Mouse (Mus musculus) gastrocnemius, adult 8-10 months (tissue): ENCODE data around the gene Farsa. TPM values are rescaled to one million over a fixed set of nuclear protein-coding genes. Genes with fewer than 3 reads are reported as not detected.
"Not testable (repeated sequence)": the region's sequence is repeated elsewhere in the genome, so short reads cannot be mapped to it uniquely, and the experiment has no call there.

Experiments used
- DNase-seq, 2 experiments: peaks; one replicate each; pipeline ENCODE4 v3.0.0; 2022; ENCODE audit warnings: low spot score in 2 of 2
- total RNA-seq, 4 experiments: library from RNA; stranded (reverse); gene quantifications; 2 replicates each; pipeline ENCODE4 v1.2.4; 2022

Farsa gene
- 10 to 100 TPM; 19.2 to 28.8 (median 24.5) TPM for total RNA-seq

DNA sequence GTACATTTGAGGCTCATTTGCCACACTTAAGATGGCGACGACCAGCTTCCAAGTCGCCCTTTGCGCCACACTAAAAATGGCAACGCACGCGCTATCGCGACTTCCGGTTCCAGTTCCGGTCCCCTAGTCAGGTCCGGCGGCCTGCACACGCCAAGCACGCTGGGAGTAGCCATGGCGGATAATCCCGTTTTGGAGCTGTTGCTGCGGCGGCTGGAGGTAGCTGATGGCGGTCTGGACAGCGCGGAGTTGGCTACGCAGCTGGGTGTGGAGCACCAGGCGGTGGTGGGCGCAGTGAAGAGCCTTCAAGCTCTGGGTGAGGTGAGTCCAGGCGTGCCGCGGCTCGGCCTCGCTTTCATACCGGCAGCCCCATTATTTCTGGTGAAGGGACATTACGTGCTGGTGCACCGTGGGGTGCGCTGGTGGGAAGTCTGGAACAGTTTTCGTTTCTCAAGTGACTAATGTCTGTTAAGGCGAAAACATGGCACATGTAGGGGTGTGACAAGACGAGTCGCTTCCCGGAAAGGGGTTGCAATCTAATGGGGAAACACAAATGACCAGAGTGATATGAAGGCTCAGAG, at the start of gene Farsa:
Gene Farsa (plus strand): TSS at position 126 of the 578 bp plus-strand sequence.
- peak; percentile 82 to 87 for DNase-seq

DNA sequence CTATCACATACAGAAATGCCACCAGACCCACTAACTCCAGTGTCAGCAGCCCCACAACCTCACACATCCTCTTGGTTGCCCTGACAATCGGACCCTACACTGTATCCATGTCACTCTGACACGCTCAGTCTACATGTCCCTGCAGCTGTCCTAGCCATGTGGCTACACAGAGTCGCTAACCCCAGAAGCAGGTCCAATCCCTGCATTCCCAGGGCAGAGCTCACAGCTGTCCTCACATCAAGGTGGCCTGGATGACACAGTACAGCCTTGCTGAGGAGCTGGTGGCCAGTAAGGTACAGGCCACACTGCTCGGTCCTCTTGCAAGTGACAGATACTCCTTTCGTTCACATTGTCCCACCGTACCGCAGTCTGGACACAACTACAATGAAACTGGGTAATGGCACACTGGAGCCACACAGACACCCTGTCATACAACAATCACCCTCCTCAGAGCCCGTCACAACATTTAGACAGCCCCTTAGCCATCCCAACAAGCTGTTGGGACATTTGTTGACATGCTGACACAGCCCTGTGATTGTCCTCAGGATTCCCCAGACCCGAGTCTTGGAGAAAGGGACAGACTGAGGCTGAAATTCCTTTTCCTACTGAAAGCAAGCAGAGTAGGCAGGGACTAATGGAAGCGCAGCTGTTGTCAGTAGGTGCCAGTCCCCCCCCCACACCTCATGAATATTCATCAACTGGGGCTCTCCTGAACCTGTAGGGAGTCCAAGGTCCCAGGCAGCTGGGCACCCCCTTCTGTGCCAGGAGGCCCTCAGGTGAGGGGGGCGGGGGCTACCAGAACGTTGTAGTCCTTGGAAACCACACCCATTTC, 47.5 kb upstream of the Farsa start:
- no peak for DNase-seq

DNA sequence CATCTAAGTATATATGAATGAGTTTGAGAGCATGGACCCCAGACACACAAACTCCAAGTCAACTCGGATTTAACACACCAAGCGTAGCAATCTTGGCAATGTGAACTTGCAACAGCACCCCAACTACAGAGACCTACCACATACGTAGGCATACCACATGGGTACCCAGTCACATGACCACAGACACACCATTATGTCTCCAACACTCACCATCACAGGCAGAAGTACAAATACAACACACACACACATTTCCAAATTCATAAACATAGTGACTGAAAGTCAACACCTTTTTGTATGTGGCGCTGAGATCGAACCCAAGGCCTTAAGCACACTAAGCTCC, 46.9 kb upstream of the Farsa start:
- DNase-seq, result no peak

DNA sequence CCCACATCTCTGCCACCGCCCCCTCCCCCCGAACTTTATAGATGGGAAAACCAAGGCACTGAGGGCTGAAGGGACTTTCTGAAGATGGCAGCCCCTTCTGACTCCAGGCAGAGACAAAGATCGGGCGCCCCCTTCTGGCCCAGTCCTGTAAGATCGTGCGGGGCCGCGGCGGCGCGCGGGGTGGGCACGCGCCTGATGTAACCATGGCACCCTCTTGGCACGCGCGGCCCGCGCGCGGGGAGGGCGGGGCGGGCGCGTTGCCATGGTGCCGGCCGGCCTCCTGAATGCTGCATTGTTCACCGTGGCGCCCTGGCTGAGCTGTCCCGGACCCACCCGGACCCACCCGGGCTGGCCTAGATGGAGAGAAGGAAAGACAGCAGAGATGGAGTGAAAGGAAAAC, 45.9 kb upstream of the Farsa start:
- DNase-seq, result peak; percentile 84 to 88

DNA sequence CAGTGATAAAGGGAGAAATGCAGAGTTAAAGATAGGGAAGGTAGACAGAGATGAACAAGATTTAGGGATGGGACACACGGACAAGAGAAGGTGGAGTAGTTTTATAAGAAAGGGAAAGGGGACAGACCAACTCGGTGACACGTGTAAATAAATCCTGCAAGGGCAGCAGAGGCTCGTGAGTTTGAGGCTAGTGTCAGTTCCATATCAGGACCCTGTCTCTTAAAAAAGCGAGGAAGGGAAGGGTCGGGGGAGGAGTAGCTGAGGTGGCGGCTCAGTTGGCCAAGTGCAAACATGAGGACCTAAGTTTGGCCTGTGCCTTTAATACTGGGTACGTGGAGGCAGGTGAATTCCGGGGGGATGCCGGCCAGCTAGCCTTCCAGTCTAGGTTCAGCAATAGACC, 45.5 kb upstream of the Farsa start:
- DNase-seq, result no peak

DNA sequence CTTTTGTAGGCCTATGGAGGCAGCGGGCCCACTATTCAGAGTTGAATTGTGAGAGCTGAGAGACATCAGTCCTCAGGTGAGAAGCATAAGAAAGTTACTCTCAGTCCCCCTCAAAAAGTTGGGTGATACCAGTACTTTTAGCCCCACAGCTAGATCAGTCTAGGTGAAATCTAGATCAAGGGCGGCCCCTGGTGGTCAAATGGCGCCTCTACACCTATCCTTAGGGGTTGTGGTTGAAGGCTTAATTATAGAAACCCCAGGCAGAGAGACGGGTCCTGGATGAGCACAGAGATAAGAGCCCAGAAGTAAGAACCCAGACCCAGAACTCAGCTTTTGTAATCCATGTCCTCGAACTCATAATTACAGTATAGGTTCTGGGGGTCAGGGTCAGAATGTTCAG, 43.7 kb upstream of the Farsa start:
- peak; percentile 62 to 75 for DNase-seq

DNA sequence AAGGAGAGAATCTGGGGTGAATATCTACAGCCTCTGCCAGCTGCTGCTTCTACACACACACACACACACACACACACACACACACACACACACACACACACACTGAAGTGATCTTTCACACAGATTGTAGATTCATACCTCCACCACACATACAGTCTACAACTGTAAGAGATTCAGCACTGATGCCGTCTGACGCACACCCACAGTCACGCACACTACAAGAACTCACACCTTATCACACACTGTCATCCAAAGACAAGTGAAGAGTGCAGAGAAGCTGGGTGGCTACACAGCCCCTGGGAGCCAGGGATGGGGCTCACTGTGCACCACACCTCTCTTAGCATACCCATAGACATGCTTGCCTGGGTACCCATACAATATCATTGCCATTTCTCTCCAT, 43.0 kb upstream of the Farsa start:
- DNase-seq, result no peak

DNA sequence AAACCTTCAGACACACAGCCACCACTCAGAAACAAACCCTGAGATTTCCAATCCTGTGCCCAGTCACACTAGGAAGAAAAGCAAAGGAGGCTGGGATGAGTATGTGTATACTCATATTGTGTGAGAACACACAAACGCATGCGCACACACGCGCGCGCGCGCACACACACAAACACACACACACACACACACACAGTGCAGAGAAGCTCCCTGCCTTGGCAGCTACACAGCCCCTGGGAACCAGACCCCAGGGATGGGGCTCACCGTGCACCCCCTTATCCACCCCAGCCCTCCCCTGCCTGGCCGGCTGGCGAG, 42.6 kb upstream of the Farsa start:
- no peak for DNase-seq

DNA sequence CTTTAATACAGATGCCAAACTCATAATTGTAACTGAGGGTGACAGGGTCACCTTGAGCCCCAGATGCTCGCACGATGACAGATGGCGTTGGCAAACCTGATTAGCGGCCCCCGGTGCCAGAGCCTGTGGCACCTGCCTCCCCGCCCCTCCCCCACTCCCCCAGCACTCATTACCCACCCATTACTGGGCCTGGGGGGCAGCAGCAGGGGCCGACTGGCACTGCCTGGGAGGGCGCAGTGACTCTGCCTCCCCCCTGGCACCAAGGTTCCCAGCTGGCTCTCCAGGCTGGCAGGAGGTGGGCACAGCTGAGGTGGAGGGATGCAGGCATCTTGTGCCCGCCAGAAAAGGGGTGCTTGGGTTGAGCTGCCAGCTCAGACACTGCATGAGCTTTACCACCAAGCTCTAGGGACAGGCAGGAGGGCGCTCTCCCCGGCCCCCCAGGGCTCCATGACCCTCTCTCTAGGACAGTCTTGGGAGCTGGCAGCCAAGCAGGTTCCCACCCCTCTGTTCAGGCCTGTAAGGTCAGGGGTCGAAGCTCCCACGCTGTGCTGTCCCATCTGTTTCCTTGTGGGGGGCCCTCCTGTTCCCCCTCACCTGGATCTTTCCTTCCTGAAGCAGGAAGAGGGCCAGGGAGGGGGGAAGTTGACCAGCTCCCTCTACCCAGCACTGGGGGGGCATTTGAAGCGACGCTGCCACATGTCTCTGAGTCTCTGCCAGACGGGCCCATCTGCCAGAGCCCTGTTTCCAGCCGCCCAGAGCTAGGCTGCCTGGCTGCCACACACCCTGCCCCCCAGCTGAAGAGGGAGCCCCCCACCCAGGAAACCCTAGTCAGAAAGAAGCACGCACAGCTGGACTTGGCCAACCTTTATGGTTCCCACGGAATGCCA, 42.0 kb upstream of the Farsa start:
- DNase-seq, result no peak

DNA sequence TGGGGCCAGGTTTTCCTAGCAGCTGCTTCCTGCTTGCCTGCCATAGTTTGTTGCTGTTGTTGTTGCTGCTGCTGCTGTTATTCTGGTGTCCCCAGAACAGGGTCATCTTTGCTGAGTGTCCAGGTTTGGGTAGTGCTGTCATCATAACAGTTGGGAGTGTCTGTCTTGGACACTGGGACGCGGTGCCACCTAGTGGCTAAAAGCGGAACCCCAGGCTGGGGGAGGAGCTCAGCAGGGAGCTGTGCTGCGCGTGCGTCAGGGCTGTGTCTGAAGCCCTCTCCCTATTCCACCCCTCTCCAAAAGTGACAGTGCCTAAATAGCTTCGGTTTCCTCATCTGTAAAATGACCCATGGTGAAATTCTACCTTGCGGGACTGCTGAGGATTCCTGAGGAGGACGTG, 41.2 kb upstream of the Farsa start:
- DNase-seq, result peak; percentile 96 to 97

DNA sequence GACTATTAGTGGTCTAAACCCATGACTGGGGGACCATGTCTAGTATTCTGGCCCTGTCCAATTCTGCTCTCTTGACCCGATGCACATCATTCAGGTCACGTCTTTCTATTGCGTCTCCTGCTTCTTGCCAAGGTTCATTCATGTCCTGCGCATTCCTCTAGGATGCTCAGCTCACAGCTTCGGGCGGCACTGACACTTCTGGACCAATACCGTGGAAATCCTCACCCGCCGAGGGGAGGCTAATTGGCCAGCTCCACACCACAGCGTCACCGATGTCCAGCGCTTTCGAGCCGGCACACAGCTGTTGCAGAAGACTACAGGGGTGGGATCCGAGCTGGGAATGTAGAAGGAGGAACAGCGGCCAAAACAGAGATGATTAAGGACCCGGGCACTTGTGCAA, 40.7 kb upstream of the Farsa start:
- DNase-seq, result no peak

DNA sequence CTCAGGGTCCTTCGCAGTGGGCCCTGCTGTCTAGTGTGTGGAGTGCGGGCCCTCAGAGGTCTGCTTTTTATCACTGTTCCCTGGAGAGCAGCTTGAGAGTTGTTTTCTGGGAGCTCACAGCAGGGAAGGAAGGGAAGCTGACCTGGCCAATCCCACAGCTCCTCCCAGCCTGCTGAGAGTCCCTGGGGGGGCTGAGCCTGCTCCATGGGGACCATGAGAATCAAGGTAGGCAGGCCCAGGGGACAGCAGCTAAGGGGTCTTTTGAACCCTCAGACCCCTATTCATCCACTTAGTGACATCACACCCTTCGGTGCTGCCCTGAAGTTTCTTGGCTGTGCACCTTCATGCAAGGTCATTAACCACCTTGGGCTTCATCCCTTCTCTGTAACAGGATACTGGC, 34.1 kb upstream of the Farsa start, which contains the start of gene Dand5:
Gene Dand5 (minus strand): TSS at position 101 of the 400 bp plus-strand sequence.
- DNase-seq, result no peak

DNA sequence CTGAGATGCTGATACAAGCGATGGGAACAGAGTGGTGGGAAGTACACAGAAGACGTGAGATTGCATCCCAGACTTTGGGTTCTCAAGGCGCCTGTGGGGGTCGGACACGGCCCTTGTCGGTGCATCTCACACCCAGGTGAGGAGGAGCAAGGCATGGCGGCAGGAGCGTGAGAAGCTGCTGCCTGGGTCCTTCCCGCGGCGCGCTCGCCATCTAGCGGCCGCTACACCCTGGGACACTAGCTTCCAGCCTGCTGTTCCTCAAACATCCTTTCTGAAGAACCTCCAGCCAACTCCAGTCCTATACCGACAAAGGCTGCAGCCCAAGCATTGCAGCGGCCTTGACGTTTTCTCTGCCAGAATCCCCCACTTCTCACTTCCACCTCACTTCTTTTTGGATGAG, 33.1 kb upstream of the Farsa start:
- DNase-seq, result no peak

DNA sequence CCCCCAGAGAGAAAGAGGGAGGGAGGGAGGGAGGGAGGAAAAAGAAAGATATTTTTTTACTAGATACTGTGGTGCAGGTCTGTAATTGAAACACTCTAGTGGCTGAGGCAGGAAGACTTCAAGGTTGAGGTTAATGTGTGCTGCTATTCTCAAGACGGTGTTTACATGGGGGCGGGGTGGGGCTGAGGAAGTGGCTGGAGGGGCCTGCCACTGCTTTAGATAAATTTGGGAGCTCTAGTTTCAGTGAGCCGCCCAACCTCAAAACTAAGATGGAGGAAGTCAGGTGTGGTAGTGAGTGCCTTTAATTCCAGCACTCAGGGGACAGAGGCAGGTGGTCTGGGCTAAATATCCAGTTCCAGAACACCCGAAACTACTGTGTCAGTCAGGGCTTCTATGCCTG, 31.2 kb upstream of the Farsa start:
- no peak for DNase-seq

DNA sequence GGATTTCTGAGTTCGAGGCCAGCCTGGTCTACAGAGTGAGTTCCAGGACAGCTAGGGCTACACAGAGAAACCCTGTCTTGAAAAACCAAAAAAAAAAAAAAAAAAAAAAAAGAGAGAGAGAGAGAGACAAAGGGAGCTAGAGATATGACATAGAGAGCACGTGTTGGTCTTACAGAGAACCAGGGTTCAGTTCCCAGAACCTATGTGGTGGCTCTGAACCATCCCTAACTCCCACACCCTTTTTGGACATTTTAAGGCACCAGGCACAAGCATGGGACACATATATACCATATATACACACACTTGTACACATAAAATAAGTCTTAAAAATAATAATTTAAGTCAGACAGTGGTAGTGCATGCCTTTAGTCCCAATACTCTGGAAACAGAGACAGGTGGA, 30.3 kb upstream of the Farsa start:
- not testable (repeated sequence) for DNase-seq

DNA sequence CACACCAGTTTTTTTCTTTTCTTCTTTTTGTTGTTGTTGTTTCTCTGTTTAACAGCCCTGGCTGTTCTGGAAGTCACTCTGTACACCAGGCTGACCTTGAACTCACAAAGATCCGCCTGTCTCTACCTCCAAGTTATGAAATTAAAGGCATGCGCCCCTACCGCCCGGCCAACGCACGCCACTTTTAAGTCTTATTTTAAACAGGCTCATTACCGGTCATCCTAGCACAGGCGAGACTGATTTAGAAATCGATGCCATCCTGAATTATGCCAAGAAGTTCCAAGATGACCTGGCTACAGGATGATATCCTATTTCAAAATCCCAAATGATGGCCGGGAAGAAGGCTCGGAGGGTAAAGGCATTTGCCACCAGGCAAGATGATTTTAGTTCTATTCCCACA, 25.3 kb upstream of the Farsa start, which contains the start of gene Gadd45gip1:
Gene Gadd45gip1 (plus strand): TSS at position 33 of the 400 bp plus-strand sequence.
- DNase-seq, result peak; percentile 33 to 67

DNA sequence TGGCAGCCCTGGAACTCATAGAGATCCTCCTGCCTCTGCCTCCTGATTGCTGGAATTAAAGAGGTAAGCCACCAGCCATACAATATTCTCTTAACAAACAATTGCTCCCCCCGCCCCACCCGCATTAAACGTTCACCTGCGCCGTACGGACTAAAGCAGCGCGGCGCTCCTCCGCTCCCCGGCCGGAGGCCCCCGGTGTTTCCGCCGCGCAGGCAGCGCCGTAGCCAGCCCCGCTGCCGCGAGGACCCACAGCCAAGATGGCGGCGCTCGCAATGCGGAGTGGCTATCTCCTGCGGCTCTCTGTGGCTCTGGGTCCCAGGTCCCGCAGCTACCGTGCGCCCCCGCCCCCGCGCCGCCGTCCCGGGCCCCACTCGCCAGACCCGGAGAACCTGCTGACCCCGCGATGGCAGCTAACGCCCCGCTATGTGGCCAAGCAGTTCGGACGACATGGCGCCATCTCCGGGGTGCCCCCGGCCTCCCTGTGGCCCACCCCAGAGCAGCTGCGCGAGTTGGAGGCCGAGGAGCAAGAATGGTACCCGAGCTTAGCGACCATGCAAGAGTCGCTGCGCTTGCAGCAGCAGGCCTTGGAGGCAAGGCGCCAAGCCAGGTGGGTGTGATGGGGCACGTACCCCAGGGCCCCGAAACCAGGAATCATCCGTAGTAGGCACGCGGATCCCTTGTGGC, 24.6 kb upstream of the Farsa start:
- peak; percentile 65 to 72 for DNase-seq

DNA sequence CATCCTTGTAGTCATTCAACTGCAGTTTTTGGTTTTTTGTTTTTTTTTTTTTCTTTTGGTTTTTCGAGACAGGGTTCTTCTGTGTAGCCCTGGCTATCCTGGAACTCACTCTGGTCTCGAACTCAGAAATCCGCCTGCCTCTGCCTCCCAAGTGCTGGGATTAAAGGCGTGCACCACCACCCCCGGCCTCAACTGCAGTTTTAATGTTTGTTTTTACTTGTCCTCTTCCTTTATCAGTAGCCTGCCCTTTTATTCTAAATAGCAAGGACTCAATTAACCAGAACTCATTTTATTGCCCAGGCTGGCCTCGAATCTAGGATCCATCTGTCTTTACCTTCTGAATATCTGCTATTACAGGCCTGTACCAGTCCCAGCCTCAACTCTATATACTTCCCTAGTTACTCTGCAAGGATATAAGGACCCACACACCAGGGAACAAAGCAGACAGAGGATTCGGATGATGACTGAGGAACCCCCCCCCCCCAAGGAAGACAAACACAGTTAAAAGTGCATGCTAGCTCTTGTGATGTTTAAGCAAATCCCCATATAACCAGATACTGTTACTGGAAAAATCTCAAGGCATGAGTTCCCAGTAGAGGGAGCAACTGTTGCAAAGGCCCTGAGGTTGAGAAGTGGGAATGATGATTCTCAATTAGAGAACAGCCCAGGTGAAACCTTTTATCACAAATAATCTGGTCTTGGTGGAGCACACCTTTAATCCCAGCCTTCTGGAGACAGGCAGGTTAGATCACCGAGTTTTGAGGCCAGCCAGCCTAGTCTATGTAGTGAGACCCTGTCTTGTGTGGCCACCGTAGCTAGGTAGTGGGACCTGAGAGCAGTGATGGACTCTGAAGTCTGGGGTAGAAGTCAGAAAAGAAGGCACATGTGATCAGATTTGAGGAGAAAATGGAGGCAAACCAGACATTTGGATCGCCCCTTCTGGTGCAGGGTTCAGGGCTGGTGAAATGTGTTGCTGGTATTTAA, 23.7 kb upstream of the Farsa start:
- DNase-seq, result no peak

DNA sequence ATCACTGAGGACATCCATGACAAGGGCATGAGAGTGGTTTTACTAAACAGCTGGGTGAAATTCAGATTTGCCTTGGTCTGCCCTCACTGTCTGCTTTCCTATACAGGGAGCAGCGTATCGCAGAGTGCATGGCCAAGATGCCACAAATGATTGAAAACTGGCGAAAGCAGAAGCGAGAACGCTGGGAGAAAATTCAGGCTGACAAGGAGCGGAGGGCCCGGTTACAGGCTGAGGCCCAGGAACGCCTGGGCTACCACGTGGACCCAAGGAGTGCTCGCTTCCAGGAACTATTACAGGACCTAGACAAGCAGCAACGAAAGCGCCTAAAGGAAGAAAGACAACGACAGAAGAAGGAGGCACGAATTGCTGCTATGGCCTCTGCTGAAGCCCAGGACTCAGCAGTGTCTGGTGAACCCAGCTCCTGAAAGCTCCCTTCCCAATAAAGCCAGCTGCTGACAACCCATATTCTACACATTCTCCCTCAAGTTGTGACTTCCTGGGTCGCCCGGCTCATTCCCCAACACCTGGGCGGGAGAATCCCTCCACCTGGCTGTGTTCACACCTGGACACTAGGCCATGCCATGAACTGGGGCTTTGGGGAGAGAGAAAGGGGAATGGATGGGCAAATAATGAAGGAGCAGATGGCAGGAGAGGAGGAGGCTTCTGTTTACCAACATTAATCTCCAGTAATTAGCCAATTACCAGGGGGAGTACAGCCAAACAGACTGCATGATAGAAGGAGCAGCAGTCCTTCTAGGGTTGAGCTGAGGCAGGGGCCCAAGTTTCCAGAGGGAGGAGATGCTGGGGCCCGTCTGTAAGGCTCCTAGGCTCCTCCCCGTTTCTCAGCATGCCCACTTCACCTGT, 22.6 kb upstream of the Farsa start:
- DNase-seq, result no peak
